Mouse (Mus musculus) lung, postnatal 4 days (tissue): ENCODE data around the gene Gabrb2.

Experiments used
- DNase-seq, 2 experiments: peaks; one replicate each; pipeline ENCODE4 v3.0.0; 2021

Gene Gabrb2

DNA sequence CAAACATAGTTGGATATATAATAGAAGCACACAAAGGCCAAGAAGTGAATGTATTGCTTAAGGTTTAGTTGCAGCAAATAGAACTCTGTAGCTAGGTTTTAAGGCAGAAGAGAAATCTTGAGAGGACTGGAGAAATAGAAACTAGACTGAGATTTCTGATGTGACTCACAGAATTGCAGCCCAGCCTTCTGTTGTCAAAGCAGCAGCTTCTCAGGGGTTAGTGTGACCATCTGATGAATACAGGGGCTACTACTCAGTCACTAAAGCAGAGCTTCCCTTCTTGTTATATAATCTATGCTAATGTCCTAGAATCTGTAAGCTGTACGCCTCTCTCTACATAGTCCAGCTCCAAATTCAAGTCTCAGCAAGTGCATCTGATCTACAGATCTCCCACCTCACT is 116.3 kb downstream of the Gabrb2 start:
- DNase-seq: no peak

- no peak for DNase-seq
Measured at GRCm38 (mm10) chr11:42542861-42543260, 123.3 kb downstream of the Gabrb2 start.

DNA sequence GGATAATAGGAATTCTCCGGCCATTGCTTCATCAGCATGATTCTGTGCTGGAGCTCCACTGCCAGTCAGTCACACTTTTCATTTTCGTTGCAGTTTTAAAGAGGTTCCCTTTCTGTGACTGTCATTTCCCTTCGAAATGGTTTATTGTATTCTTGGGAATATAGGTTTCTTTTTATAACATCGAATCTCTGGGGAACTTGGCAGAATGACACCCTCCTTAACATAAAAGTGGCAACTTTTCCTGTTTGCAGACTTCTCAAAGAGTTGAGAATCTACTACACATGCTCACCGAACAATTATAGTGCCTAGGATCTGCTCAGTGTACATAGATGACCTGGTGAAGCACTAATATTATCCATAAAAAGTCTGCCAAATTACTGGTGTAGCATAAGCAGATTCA is 146.5 kb downstream of the Gabrb2 start:
- no peak for DNase-seq

DNA sequence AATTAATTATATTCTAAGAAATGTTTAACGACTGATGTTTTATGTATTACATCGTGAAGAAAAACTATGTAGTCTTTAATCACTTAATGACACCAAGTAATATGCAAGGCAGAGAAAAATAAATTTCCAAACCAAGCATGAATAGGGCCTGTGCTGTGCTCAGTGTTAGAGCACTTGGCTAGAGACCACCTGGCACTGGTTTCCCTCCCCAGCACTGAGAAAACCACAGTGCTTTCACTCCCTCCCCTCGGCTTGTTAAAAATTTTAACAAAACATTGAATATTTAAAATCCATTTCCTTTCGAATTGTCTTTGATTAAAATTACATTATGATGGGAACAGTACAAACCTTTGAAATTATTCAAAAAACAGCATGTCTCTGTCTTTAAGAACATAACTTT is 151.9 kb downstream of the Gabrb2 start:
- DNase-seq: no peak

- DNase-seq: no peak
Measured at GRCm38 (mm10) chr11:42575146-42575873, 155.8 kb downstream of the Gabrb2 start.

GRCm38 (mm10) chr11:42579804-42580203 is 160.2 kb downstream of the Gabrb2 start:
- no peak for DNase-seq

DNA sequence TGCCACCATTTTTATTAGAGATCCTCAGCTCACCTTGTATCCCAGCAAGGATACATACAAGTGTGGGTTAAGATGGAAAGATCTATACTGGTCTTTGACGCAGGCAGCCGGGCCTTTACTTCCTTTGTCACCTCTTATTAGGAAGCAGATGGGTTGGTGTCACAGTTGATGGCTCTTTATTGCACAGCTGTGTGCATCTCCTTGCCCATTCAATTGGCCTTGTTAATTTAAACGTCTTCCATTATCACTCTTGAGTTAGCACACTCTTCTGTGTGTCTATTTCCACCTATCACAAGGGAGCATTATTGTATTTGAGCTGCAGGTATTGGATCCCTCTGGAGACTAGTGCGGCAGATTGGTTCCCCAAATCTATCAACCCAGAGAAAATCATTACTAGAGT is 161.6 kb downstream of the Gabrb2 start:
- DNase-seq: no peak

DNA sequence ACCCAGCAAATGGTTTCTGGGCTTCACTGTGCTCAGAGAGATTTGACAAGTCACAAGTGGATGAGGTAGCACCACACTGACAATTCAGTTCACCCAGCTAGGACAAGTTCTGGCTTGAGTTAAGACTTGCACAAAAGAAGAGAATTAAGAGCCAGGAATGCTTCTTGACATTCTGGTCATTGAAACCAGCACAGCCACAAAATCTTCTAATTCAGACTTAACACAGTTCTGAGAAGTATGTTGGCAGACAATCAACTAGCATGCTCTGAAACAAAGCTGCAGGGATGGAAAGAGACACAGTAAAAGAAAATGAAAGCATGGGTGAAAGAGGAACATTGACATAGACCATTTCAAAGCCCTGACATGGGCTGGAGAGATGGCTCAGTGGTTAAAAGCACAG is 162.2 kb downstream of the Gabrb2 start:
- DNase-seq: no peak

- DNase-seq: no peak
Measured at GRCm38 (mm10) chr11:42592418-42592817, 172.9 kb downstream of the Gabrb2 start.

- DNase-seq: no peak
Measured at GRCm38 (mm10) chr11:42606225-42606624, 186.7 kb downstream of the Gabrb2 start.

GRCm38 (mm10) chr11:42609128-42609763 is 189.7 kb downstream of the Gabrb2 start:
- DNase-seq: no peak

GRCm38 (mm10) chr11:42618195-42618594 is 198.6 kb downstream of the Gabrb2 start:
- no peak for DNase-seq

GRCm38 (mm10) chr11:42621109-42621508 is 201.6 kb downstream of the Gabrb2 start:
- DNase-seq: no peak

- DNase-seq: peak in 1 of 2 experiments; percentile 21
Measured at GRCm38 (mm10) chr11:42650111-42650510, 230.6 kb downstream of the Gabrb2 start.

DNA sequence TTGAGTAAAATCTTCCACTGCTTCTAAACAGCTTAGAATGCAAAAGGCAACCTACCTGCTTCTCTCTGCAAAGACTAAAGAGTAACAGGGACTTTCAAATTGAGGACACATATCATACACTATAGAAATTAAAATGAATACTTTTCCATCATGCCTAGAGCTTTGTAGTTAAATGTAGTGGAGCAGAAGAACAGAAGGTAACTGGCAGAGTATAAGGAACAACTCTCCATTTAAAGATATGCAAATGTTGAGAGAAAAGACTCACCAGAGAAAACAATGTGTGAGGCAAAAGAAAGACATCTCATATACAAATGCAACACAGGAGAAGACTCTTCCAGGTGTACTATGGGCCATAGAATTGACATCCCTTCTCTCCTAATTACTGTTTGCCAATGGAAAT is 232.0 kb downstream of the Gabrb2 start:
- no peak for DNase-seq

DNA sequence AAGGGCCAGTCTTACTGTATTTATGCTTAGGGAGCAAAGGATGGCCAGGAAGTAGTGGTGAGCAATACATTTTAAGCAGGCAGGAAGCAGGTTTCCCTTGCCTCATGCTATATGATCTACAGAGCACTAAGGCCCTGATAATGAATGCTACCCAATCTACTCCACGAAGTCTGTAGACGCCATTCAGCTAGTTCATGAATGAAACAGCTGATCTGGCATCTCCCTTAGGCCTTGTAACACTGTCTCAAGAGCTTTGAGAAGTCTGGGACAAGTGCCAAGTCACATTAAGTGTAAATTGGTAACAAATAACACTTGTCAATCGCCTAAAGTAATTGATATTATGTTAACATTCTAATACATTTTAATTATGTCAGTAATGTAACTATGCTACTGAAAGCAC is 234.6 kb downstream of the Gabrb2 start:
- no peak for DNase-seq

DNA sequence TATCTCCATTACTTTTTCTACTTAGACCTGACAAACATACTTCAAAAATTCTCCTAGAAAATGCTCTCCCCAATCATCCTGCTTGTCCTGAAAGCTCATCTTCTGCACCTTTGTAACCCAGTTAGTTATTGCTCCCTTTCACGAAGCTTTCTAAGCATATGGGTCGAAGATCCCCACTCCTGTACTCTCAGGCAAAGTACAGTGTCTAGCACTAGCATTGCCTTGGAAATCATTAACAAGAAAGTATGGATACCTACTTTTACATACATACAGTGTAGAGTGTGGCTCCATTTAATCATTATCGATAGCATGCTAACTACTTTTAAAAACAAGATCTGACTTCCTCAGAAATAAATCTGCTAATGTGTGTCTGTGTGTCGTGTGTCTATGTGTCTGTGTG is 249.1 kb downstream of the Gabrb2 start:
- DNase-seq: no peak
